Mouse (Mus musculus): ENCODE results near the gene Ubxn6.
A peak's percentile ranks its signal among the peaks of the same experiment; 100 is the strongest.

Ubxn6 gene

DNA sequence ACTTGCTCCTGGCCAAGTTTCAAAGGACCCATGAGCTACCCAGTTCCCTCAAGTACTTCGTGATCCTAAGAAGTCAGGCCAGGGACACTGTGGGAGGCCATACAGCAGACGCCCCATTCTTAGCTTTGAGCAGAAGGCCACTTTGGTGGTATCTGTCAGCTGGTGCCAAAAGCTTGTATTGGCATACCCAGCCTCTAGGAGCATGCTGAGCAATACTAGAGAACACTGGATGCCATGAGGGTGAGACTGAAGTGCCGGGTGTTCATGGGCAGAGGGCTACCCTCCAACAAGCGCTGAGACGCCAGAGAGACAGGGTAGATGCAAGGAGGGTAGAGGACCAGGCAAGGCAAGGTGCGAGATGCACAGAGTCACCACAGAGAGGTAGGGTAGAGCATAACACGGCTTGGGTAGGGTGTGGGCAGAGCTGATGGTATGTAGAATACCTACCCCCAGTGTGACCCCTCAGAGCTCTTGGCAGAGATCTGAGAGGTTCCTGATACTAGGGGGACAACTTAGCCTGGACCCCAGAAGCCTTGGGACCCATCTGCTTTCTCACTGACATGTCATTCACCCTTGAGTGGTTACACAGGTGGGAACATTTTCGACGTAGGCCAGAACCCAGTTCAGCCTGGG, 44.5 kb downstream of the Ubxn6 start:
- DNase-seq (ENCODE audit: low read depth, low spot score), result no peak
- Histone ChIP-seq H3K36me3 (ENCODE audit: control insufficient read depth, insufficient read depth, low read length, poor library complexity, severe bottlenecking) (no peaks in the 10 kb centered on the region; the same call in 1 of the 2 replicates), H3K27me3 (ENCODE audit: control insufficient read depth, insufficient read depth, low read length, poor library complexity, severe bottlenecking) (no peaks in the 10 kb centered on the region)

DNA sequence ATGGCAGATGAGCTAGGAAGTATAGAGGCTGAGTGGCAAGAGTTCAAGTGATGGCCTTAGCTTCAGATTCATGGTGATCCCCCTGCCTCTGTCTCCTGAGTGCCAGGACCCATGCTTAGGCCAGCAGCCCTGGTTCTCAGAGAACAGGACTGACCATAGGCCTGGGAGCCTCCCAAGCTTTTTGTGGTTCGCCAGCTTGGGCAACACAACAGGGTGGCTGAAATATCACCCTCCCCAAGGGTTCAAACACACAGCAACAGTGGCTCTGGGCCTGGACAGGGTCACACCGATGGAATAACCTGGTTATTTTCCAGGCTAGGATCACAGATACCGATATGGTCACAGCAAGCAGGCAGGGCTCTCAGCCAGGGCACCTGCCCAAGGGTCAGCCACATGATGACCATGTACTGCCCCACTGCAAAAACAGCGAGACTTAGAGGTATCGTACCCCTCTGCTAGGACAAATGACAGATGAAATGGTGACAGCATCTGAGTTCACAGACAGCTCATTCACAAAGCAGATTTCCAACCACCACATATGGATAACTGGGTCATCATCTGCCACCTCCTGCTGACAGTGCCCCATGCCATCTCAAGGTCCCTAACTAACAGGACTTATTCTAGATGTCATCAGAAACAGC, 46.9 kb downstream of the Ubxn6 start:
- Histone ChIP-seq H3K36me3 (ENCODE audit: control insufficient read depth, insufficient read depth, low read length, poor library complexity, severe bottlenecking) (no peaks in the 10 kb centered on the region; the same call in 1 of the 2 replicates), H3K27me3 (ENCODE audit: control insufficient read depth, insufficient read depth, low read length, poor library complexity, severe bottlenecking) (no peaks in the 10 kb centered on the region)
- DNase-seq (ENCODE audit: low read depth, low spot score), result no peak

DNA sequence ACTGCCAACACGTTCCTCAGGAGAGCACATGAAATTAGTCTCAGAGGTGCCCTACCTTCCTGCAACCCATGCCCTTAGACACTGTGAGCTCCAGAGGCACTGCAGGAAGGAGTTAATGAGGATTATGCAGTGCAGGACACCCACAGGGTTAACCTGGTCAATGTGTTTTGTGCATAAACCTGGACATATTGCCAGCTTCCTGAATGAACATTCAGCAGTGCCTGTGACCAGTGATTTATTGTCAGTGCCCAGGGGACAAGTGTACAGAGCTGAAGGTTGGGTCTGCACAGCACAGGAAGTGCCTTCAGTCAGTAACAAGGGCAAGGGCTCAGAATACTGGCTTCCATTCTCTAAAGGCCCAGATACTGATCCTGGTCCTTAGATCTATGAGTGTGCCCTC, 47.9 kb downstream of the Ubxn6 start:
- Histone ChIP-seq H3K36me3 (ENCODE audit: control insufficient read depth, insufficient read depth, low read length, poor library complexity, severe bottlenecking) (no peaks in the 10 kb centered on the region; the same call in 1 of the 2 replicates), H3K27me3 (ENCODE audit: control insufficient read depth, insufficient read depth, low read length, poor library complexity, severe bottlenecking) (no peaks in the 10 kb centered on the region)
- DNase-seq (ENCODE audit: low read depth, low spot score), result no peak

DNA sequence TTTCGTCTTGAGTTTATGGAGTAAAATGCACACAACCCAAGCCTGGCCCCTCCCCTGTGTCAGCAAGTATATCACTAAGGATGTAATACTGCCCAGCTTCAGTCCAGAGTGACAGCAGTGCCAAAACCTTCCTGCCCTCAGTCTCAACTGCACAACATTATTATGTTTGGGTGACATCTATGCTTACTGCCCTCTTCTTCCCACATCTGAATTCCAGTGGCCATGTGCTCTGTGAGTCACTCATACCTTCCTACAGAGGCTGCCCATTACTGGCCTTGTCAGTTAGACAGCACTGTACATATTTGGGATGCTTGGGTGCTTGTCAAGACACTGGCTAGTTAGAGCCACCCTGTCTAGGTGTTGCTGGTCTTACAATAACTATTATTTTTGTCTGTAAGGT, 48.5 kb downstream of the Ubxn6 start:
- DNase-seq (ENCODE audit: low read depth, low spot score), result no peak
- Histone ChIP-seq H3K27me3 (ENCODE audit: control insufficient read depth, insufficient read depth, low read length, poor library complexity, severe bottlenecking) (no peaks in the 10 kb centered on the region), H3K36me3 (ENCODE audit: control insufficient read depth, insufficient read depth, low read length, poor library complexity, severe bottlenecking) (no peaks in the 10 kb centered on the region; the same call in 1 of the 2 replicates)

DNA sequence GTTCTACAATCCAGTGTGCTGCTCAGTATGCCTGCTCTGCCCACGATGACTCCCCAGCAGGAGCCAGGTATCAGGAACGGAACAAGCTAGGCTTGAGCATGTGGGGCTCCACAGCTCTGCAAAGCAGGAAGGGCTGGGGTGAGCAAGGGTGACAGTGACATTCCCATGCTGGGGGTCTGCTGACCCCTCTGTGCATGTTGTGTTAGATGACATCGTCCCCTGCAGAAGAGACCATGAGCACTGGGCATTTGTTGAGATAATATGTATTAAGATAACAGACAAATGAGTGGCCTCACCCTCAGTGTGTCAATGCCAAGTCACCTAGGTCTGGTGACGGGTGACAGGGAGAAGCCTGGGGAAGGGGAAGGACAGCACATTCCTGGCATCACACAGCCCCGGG, 49.9 kb downstream of the Ubxn6 start:
- no peak for DNase-seq (ENCODE audit: low read depth, low spot score)
- Histone ChIP-seq H3K27me3 (ENCODE audit: control insufficient read depth, insufficient read depth, low read length, poor library complexity, severe bottlenecking) (no peaks in the 10 kb centered on the region), H3K36me3 (ENCODE audit: control insufficient read depth, insufficient read depth, low read length, poor library complexity, severe bottlenecking) (no peaks in the 10 kb centered on the region; the same call in 1 of the 2 replicates)

DNA sequence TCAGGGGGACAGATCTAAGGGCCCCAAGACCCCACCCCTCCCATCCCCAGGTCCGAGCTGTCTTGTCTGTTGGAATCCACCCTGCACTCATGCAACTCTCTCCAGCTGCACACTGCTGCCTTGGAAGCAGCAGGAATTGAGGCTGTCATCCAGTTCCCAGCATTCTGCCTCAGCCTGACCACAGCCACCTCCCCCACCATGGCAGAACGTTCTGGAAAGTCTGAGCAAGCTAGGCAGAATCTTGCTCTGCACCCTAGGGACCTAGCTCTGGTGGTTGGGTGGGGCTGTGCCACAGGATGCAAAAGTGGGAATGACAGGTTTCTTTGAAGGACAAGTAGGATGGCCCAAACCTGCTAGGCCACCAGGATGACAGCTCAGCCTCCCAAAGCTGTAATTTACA, 50.4 kb downstream of the Ubxn6 start:
- no peak for DNase-seq (ENCODE audit: low read depth, low spot score)
- no peaks in the 10 kb centered on the region for H3K27me3 ChIP-seq (ENCODE audit: control insufficient read depth, insufficient read depth, low read length, poor library complexity, severe bottlenecking)
- no peaks in the 10 kb centered on the region for H3K36me3 ChIP-seq (ENCODE audit: control insufficient read depth, insufficient read depth, low read length, poor library complexity, severe bottlenecking)

DNA sequence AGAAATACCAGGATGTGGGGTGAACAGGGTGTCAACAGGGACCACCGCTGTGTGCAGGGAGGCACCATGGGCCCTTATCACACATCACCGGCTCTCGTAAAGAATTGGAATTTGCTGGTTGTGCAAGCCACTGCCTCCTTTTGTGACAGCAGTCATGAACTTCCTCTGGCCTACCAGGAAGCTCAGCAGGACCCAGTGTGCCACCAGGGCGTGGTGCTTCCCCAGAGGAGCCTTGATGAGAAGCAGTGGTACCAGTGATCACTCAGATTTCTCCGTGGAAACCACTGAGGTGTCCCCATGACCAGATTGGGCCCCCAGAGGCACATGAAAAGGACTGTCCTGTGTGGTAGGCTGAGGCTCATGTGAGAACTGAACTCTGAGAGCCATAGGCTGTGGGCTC, 51.4 kb downstream of the Ubxn6 start:
- DNase-seq (ENCODE audit: low read depth, low spot score), result peak; percentile 58
- peaks cover 5% of the 10 kb centered on the region; the same call in 1 of the 2 replicates for H3K36me3 ChIP-seq (ENCODE audit: control insufficient read depth, insufficient read depth, low read length, poor library complexity, severe bottlenecking)
- H3K27me3 ChIP-seq (ENCODE audit: control insufficient read depth, insufficient read depth, low read length, poor library complexity, severe bottlenecking), result no peaks in the 10 kb centered on the region

DNA sequence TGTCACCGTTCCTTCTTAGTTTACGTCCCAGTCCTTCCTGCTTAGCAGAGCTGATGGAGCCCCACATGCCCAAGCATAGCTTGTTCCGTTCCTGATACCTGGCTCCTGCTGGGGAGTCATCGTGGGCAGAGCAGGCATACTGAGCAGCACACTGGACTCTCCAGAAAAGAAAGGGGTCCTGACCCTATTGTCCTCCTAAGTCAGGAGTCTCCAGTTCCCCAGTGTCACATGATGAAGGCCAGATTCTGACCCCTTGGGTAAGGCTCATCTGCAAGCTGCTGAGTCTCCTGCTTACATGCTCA, 51.9 kb downstream of the Ubxn6 start:
- H3K27me3 ChIP-seq (ENCODE audit: control insufficient read depth, insufficient read depth, low read length, poor library complexity, severe bottlenecking), result no peaks in the 10 kb centered on the region
- H3K36me3 ChIP-seq (ENCODE audit: control insufficient read depth, insufficient read depth, low read length, poor library complexity, severe bottlenecking), result peaks cover 9% of the 10 kb centered on the region; the same call in 1 of the 2 replicates
- no peak for DNase-seq (ENCODE audit: low read depth, low spot score)

DNA sequence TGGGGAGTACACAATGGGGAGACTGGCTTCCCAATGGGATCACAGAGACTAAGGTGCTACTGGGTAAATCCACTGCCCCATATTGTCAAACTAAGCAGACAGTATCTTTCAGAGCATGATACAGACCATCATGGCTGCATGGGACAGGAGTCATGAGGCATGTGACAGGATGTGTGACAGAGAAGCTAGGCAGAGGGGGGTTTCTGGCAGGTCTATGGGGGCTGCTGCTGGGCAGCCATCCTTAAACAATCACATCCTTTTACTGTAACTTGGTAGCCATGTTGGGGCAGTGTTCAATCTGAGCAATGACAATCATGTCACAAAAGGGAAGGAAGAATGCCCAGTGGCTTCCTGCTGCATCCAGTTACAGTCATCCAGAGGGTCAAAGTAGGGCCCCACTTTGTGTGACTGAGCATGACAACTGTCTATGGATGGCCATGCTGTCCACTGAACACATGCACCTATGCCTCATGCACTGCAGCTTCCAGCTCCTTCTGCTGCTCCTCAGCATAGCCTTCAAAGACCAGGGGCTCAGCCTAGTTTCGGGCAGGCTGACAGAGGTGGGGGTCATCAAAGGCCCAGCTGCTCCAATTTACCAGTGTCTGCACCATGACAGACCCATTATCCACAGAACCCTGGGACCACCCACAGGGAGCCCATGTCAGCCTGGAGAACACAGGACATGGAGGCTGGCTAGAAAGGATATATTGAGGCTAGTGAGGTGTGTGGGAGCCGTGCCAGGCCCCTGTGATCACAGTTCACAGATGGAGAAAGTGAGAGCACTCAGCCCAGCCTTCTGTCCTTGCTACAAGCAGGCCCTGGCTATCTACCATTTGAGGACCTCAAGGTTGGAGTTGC, 52.5 kb downstream of the Ubxn6 start:
- H3K27me3 ChIP-seq (ENCODE audit: control insufficient read depth, insufficient read depth, low read length, poor library complexity, severe bottlenecking), result no peaks in the 10 kb centered on the region

DNA sequence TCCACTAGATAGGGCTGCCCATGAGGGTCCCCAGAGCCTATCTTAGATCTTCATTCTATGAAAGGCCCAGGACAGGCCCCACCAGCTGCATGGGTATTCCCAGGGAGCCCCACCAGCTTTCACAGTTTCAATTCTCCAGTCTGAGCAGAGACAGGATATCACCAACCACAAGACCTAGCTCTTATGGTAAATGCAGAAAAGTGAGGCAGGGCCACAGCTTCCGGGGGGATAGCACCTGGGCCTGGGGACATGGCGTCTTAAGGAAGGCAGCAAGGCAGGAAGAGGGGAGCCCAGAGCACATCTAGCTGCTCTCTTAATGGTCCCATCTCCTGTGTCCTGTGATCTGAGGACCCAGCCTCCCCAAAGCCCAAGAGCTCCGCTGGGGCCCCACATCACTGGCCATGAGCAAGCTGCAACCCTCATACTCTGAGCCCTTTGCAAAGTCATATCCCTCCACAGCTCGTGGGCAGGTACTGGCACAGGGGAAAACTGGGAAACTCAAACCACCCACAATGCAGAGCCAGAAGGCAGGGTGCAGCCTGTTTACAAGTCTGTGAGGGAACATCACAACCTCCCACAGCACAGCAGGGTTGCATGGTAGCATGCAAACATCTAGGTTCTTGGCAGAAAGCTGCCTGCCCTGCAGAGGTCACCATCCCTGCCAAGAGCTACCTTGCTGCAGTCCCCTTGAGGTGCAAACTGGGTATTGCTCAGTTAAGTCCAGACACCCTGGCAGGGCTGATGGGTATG, 53.5 kb downstream of the Ubxn6 start:
- DNase-seq (ENCODE audit: low read depth, low spot score), result peak; percentile 53
- Histone ChIP-seq H3K27me3 (ENCODE audit: control insufficient read depth, insufficient read depth, low read length, poor library complexity, severe bottlenecking) (no peaks in the 10 kb centered on the region), H3K36me3 (ENCODE audit: control insufficient read depth, insufficient read depth, low read length, poor library complexity, severe bottlenecking) (peaks cover 11% of the 10 kb centered on the region)

More for the DNA sequence above, 52.5 kb downstream of the Ubxn6 start:
- peaks cover 10% of the 10 kb centered on the region for H3K36me3 ChIP-seq (ENCODE audit: control insufficient read depth, insufficient read depth, low read length, poor library complexity, severe bottlenecking)
- peak; percentile 80 for DNase-seq (ENCODE audit: low read depth, low spot score)

DNA sequence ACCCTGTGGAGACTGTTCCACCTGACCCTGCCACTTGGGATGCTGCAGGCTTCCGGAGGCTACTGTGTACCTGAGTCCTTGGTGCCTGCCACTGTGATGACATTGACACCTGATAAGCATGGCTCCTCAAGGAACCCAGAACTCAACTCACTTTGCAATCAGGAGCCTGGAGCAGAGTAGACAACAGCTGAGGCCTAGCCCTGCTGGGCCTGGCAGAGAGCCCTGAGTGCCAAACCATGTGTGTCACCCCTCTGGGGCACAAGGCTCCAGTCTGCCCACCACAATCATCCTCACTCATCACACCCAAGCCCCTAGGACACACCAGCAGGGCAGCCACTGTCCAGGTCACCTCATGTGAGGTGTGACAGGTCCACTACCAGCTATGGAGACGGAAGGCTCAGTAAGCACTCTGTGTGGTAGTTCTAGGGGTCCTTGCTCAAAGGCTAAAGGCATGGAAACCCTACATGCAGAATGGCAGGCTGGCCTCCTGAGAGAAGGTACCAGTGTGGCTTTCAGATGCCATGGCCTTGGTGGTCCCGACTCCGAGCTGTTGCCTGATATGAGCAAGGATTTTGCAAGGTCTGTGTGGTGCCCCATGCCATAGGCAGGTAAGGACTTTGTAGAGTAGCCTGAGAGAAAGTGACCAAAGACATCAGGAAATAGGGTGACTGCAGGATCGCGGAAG, 54.3 kb downstream of the Ubxn6 start:
- Histone ChIP-seq H3K36me3 (ENCODE audit: control insufficient read depth, insufficient read depth, low read length, poor library complexity, severe bottlenecking) (peaks cover 17% of the 10 kb centered on the region), H3K27me3 (ENCODE audit: control insufficient read depth, insufficient read depth, low read length, poor library complexity, severe bottlenecking) (no peaks in the 10 kb centered on the region)
- DNase-seq (ENCODE audit: low read depth, low spot score), result no peak

DNA sequence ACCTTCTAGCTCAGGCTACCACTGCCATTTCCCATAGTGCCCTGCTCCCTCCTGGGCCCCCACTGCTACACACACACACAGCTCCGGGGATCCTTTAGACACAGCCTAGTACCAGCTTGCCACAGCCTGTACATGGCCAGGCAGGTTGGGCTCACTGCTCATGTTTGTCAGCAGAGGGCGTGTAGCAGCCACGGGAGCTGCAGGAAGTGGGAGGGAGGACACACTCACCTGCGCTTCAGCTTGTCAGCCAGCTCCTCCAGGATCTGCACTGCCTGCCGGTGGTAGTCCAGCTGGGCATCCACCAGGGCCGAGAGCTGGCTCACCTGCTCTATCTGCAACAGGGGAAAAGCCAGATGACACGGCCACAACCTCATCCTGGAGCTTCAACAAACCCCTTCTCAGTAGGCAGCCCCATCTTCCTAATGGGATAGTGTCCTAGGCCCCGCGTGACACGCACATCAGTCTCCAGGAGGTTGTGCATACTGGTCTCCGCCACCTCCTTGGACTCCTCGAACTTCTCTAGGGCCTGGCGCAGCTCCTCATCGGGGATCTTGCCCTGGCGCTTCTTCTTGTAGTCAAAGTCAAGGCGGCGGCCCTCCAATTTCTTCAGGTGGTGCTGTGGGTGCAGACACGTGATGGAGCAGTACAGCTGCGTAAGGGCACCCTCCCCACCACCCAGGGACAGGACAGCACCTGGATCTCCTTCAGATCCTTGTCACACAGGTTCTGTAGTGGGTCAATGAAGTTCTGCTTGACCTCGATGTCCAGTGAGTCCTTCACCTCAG, 56.3 kb downstream of the Ubxn6 start:
- DNase-seq (ENCODE audit: low read depth, low spot score), result peak; percentile 55
- H3K36me3 ChIP-seq (ENCODE audit: control insufficient read depth, insufficient read depth, low read length, poor library complexity, severe bottlenecking), result peaks cover 22% of the 10 kb centered on the region
- H3K27me3 ChIP-seq (ENCODE audit: control insufficient read depth, insufficient read depth, low read length, poor library complexity, severe bottlenecking), result no peaks in the 10 kb centered on the region

DNA sequence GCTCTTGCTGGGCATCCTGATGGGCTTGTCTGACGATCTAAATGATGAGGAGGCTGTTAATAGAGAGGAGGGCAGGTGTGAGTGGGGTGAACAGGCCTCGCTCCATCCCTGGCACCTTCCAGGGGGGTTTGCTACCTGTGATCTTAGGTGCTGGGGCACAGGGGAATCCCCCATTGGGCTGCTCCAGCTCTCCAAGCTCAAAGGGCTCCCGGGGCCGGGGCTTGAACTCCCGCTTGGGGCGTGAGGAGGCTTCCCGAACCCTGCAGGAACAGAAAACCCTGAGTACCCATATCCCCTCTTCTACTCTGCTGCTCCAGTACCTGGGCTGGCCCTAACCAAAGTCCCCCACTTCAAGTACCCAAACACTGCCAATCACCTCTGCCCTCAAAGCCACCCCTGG, 57.0 kb downstream of the Ubxn6 start:
- DNase-seq (ENCODE audit: low read depth, low spot score), result no peak
- Histone ChIP-seq H3K36me3 (ENCODE audit: control insufficient read depth, insufficient read depth, low read length, poor library complexity, severe bottlenecking) (peaks cover 22% of the 10 kb centered on the region), H3K27me3 (ENCODE audit: control insufficient read depth, insufficient read depth, low read length, poor library complexity, severe bottlenecking) (no peaks in the 10 kb centered on the region)

Data from splenic B cell, adult 2 months (primary cell).